Mouse (Mus musculus) CH12.LX (cell line): ENCODE data around the gene Rpp25l. TPM values are rescaled to one million over a fixed set of nuclear protein-coding genes. Genes with fewer than 3 reads are reported as not detected.

Source experiments
- DNase-seq: peaks from one replicate; pipeline ENCODE4 v3.0.0-alpha.2; 2013; ENCODE audit errors: extremely low read depth
- H3K27ac ChIP-seq: 2 replicates; pipeline ENCODE4 v1.5.1; 2012; ENCODE audit warnings: low read depth, mild to moderate bottlenecking, control low read depth, moderate library complexity; ENCODE audit not compliant: insufficient read depth
- H3K27me3 ChIP-seq: replicated peaks from 2 replicates; pipeline ENCODE3; 2012; ENCODE audit warnings: inconsistent platforms
- H3K36me3 ChIP-seq, 2 experiments: replicated peaks in 1 of 2; 2 replicates each; pipeline versions ENCODE3 to v1.6.1; 2012; ENCODE audit warnings: inconsistent platforms in 1 of 2, low read length in 1 of 2, mild to moderate bottlenecking in 1 of 2, mixed read lengths in 1 of 2, moderate library complexity in 1 of 2; ENCODE audit not compliant: control insufficient read depth in 1 of 2, insufficient read depth in 1 of 2
- H3K4me1 ChIP-seq, 2 experiments: 2 replicates each; pipeline ENCODE4 v1.6.1; 2012; ENCODE audit warnings: inconsistent platforms in 1 of 2, moderate library complexity in 1 of 2; ENCODE audit not compliant: insufficient read depth in 2 of 2, control insufficient read depth in 1 of 2
- H3K4me2 ChIP-seq: 2 replicates; pipeline ENCODE4 v1.6.1; 2012; ENCODE audit warnings: low read depth, mild to moderate bottlenecking, control low read depth; ENCODE audit not compliant: poor library complexity, insufficient read depth, severe bottlenecking
- H3K4me3 ChIP-seq, 3 experiments: fragments of 150-350 bp in 1 of 3; sonication (generic) in 1 of 3; replicated peaks in 1 of 3; 2 replicates each; pipeline versions ENCODE3 to v1.5.1; 2011 to 2012; ENCODE audit warnings: low read depth in 2 of 3, low read length in 2 of 3, mild to moderate bottlenecking in 2 of 3, moderate library complexity in 2 of 3, control low read depth in 1 of 3, improper control_type of control experiment in 1 of 3, inconsistent platforms in 1 of 3, mixed read lengths in 1 of 3; ENCODE audit not compliant: poor library complexity in 1 of 3
- H3K79me2 ChIP-seq: replicated peaks from 2 replicates; pipeline ENCODE4 v1.6.1; 2012; ENCODE audit warnings: mild to moderate bottlenecking, moderate library complexity; ENCODE audit not compliant: control insufficient read depth, poor library complexity, insufficient read depth, severe bottlenecking; ENCODE audit errors: extremely low read depth
- H3K9ac ChIP-seq: 2 replicates; pipeline ENCODE4 v1.6.1; 2012; ENCODE audit warnings: low read depth, mild to moderate bottlenecking, control low read depth, moderate library complexity; ENCODE audit not compliant: insufficient read depth
- H3K9me3 ChIP-seq: replicated peaks from 2 replicates; pipeline ENCODE3; 2012; ENCODE audit warnings: low read length, inconsistent platforms, mixed read lengths
- CHD1 ChIP-seq: IDR thresholded peaks from 2 replicates; pipeline ENCODE4 v1.6.1; 2012; ENCODE audit warnings: low read depth, low read length, improper control_type of control experiment, inconsistent platforms
- CHD2 ChIP-seq: IDR thresholded peaks from 2 replicates; pipeline ENCODE4 v1.6.1; 2011; ENCODE audit warnings: low read length, improper control_type of control experiment
- GABPA ChIP-seq: IDR thresholded peaks from 2 replicates; pipeline ENCODE4 v1.6.1; 2012; ENCODE audit warnings: low read depth, low read length, improper control_type of control experiment, inconsistent platforms; ENCODE audit not compliant: insufficient replicate concordance
- HCFC1 ChIP-seq: IDR thresholded peaks from 2 replicates; pipeline ENCODE4 v1.6.1; 2012; ENCODE audit warnings: low read depth, mild to moderate bottlenecking, inconsistent platforms, low read length, improper control_type of control experiment
- MXI1 ChIP-seq: IDR thresholded peaks from 2 replicates; pipeline ENCODE4 v1.6.1; 2011; ENCODE audit warnings: mild to moderate bottlenecking, low read depth, low read length, improper control_type of control experiment
- RAD21 ChIP-seq: IDR thresholded peaks from 2 replicates; pipeline ENCODE4 v1.6.1; 2011; ENCODE audit warnings: low read depth, mild to moderate bottlenecking, low read length, improper control_type of control experiment, moderate library complexity
- RCOR1 ChIP-seq: conservative IDR thresholded peaks from 2 replicates; pipeline ENCODE4 v1.6.1; 2012; ENCODE audit warnings: low read depth, mild to moderate bottlenecking, inconsistent platforms, low read length, improper control_type of control experiment
- SMC3 ChIP-seq: IDR thresholded peaks from 2 replicates; pipeline ENCODE4 v1.6.1; 2011; ENCODE audit warnings: low read depth, low read length, improper control_type of control experiment
- UBTF ChIP-seq: IDR thresholded peaks from 2 replicates; pipeline ENCODE4 v1.6.1; 2012; ENCODE audit warnings: low read depth, mild to moderate bottlenecking, inconsistent platforms, low read length, improper control_type of control experiment, moderate library complexity
- USF1 ChIP-seq: IDR thresholded peaks from 2 replicates; pipeline ENCODE4 v1.6.1; 2014; ENCODE audit warnings: low read depth, mild to moderate bottlenecking, inconsistent platforms, low read length, improper control_type of control experiment
- USF2 ChIP-seq: conservative IDR thresholded peaks from 2 replicates; pipeline ENCODE4 v1.6.1; 2011; ENCODE audit warnings: low read depth, low read length, improper control_type of control experiment
- ZMIZ1 ChIP-seq: IDR thresholded peaks from 2 replicates; pipeline ENCODE4 v1.6.1; 2012; ENCODE audit warnings: low read depth, mild to moderate bottlenecking, inconsistent platforms, low read length, improper control_type of control experiment
- dilution Hi-C: fragments of 300-500 bp; cut with MboI; formaldehyde crosslinking; loops from 2 replicates; pipeline ENCODE4 v1.14.3; 2020; ENCODE audit warnings: low sequenced_read_pairs; ENCODE audit not compliant: extremely low pct_unique_long_range_greater_than_20kb, extremely low pct_ligation_motif_present
- in situ Hi-C: fragments of 300-500 bp; cut with MboI; formaldehyde crosslinking; loops from 3 replicates; pipeline ENCODE4 v1.14.3; 2019; ENCODE audit warnings: low sequenced_read_pairs, low pct_ligation_motif_present, low pct_unique_long_range_greater_than_20kb, mixed read lengths
- polyA plus RNA-seq: library from polyadenylated mRNA; unstranded; fragments of >175 nt; gene quantifications from 2 replicates; pipeline ENCODE4 v1.2.1, GENCODE M21; 2012; ENCODE audit warnings: low read depth; ENCODE audit not compliant: insufficient read length
- total RNA-seq, 2 experiments: library from RNA; depleted of rRNA; stranded (reverse); fragments of 300-350 nt in 1 of 2; fragments of >200 nt in 1 of 2; gene quantifications; 2 replicates each; pipeline ENCODE4 v1.2.3; 2012 to 2014

The Rpp25l gene
- total and polyA plus RNA-seq, 3 experiments: 48.1 to 72.8 (median 65.3) TPM

DNA sequence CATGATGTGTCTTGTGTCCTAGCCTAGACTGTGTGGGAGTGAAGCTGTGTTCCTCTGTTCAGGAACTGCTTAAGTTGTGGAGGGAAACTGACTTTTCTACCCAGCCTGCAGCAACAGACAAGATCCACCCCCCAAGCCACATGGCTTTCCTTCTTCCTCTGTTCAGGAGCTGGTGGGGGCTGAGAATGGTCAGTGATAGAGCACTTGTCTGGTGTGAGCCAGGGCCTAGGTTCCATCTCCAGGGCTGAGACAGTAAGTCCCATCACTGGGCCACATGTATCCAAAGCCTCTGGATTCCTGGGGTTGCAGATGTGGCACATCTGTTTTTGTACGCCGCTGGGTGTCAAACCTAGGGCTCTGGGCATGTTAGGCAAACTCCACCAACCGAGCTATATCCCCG, 47.6 kb upstream of the Rpp25l start:
- peaks cover 13 to 51% of the 10 kb centered on the region in 2 experiments for H3K36me3 ChIP-seq
- H3K4me3 ChIP-seq: peak overlapping the region in 1 of 3 experiments; percentile 23
- no peak for TF ChIP-seq RCOR1
- TF ChIP-seq USF1: no peak
- H3K27ac ChIP-seq: no peak overlapping the region
- H3K79me2 ChIP-seq: no peaks in the 10 kb centered on the region
- dilution Hi-C loops: no loop called here
- no peak overlapping the region for H3K9ac ChIP-seq
- H3K27me3 ChIP-seq: no peaks in the 10 kb centered on the region
- in situ Hi-C loops: no loop called here
- no peak overlapping the region for H3K4me2 ChIP-seq
- H3K9me3 ChIP-seq: no peaks in the 10 kb centered on the region
- H3K4me1 ChIP-seq: peaks cover 3 to 21% of the 10 kb centered on the region in 2 experiments
- DNase-seq: no peak

DNA sequence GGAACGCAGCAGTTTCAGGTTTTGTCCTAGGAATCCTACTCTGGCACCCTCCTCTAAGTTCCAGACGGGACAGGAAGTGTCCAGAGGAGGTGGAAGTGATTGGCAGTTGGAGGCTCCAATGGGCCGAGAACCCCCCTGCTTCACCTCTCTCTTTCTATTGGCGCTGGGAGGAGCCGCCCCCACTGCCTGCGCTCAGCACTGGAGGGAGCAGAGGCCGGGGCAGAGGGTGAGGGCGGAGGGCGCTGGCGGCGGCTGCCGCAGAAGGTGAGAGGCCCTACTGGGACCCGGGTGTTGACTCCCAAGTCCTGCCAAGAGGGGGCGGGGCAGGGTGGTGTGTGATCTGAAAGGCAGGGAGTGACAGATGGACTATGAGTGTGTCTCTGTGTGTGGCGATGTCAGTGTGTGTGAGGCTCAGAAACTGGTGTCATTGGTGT, 47.0 kb upstream of the Rpp25l start:
- in situ Hi-C loops: no loop called here
- Histone ChIP-seq H3K4me3 (no peak overlapping the region), H3K4me2 (no peak overlapping the region), H3K4me1 (peaks cover 3 to 21% of the 10 kb centered on the region in 2 experiments), H3K79me2 (no peaks in the 10 kb centered on the region), H3K36me3 (peaks cover 13 to 49% of the 10 kb centered on the region in 2 experiments), H3K9ac (no peak overlapping the region), H3K27ac (no peak overlapping the region), H3K9me3 (no peaks in the 10 kb centered on the region), H3K27me3 (no peaks in the 10 kb centered on the region)
- TF ChIP-seq UBTF (no peak), CHD2 (no peak), ZMIZ1 (no peak)
- DNase-seq: no peak
- dilution Hi-C loops: no loop called here

DNA sequence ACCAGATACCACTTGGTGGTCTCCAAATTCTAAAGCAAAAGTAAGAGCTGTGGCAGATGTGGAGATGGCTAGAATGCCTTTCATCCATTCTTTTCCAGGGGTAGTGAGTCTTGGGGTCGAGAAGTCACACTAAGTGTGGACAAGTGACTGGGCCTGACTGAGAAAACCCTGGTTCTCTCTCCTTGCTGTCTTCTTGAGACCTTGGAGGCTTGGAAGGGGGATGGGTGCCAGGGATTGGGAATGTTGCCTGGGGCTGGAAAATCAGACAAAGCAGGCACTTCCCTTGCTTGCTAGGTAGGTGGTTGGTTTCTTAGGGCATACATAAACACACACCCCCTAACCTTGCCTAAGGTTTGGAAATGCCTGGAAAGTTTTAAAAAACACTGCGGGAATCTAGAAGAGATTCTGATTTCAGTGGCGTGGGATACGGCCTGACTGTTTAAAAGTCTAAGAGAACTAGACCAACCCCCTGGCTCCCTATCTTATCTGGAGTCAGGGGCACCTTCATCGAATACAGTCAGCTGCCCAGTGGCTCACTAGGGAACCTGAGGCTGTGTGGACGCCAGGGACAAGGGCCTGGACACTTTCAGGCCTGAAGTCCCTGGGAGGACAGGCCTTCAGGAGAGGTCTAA, 46.4 kb upstream of the Rpp25l start:
- Histone ChIP-seq H3K79me2 (no peaks in the 10 kb centered on the region), H3K4me2 (no peak overlapping the region), H3K9me3 (no peaks in the 10 kb centered on the region), H3K36me3 (peaks cover 13 to 49% of the 10 kb centered on the region in 2 experiments), H3K9ac (no peak overlapping the region), H3K4me3 (no peak overlapping the region), H3K4me1 (peaks cover 5 to 25% of the 10 kb centered on the region in 2 experiments), H3K27ac (no peak overlapping the region), H3K27me3 (no peaks in the 10 kb centered on the region)
- DNase-seq: no peak
- in situ Hi-C loops (no loop called here), dilution Hi-C loops (no loop called here)
- TF ChIP-seq SMC3: no peak
- no peak for TF ChIP-seq MXI1
- TF ChIP-seq USF1: no peak
- no peak for TF ChIP-seq GABPA
- no peak for TF ChIP-seq USF2
- no peak for TF ChIP-seq HCFC1
- no peak for TF ChIP-seq RAD21
- no peak for TF ChIP-seq ZMIZ1
- TF ChIP-seq CHD1: no peak
